In genomic region chr1:93803556-93804507, GRCm38 (mm10) we compare ENCODE assay signal across 8 mouse cellular contexts. TPM values are rescaled to one million over a fixed set of nuclear protein-coding genes. Genes with fewer than 3 reads are reported as not detected.
A peak's percentile ranks its signal among the peaks of the same experiment; 100 is the strongest.
DNase-seq lines count a peak whose midpoint lies in the region; ATAC-seq and TF ChIP-seq lines count a peak whose summit lies in the region.

Gene Ing5 (plus strand): TSS chr1:93803965.

- ATAC-seq in activated CD4-positive, CD25-positive, alpha-beta regulatory T cell, adult 4 months: peak; percentile 67
- peak; percentile 76 for ATAC-seq in inflammation-experienced regulatory T-cells, adult 6 months
- ATAC-seq in megakaryocyte-erythroid progenitor cell, adult 5-6 weeks (replicated peaks; ENCODE audit: low FRiP score, low TSS enrichment, poor library complexity, severe bottlenecking): peak; percentile 62

- H3K4me1 ChIP-seq in cortical plate, adult 2 months (ENCODE audit: control insufficient read depth, insufficient read depth, low read length): no peaks in the 10 kb centered on the region

- TF ChIP-seq POLR2A in cortical plate, adult 2 months (IDR thresholded peaks at IDR 0.05; ENCODE audit: extremely low read depth, insufficient read depth, low read length): peak; percentile 56; the same call in 1 of the 2 replicates

- intact Hi-C loops in left cerebral cortex, postnatal 10 days (cut with DNase I): loop anchor here (10.0 kb wide), 1 partner anchor 169 kb away; no protein-coding TSS in a partner anchor

- DNase-seq in gastrocnemius, postnatal 10 days: peak; percentile 100
- peak; percentile 99 for DNase-seq in left cerebral cortex, postnatal 10 days (ENCODE audit: extremely low spot score in 1 of 2, low spot score in 2 of 2)
- DNase-seq in right cerebral cortex, postnatal 25 days: peak; percentile 99
- DNase-seq in urinary bladder, postnatal 4 days (ENCODE audit: low spot score in 2 of 2): peak; percentile 99 to 100

- H3K27ac ChIP-seq in cortical plate, adult 2 months (ENCODE audit: insufficient read depth, low read length): 0 out of 2 replicates have a peak within 1 kb of the TSS, but pooled peaks have one; percentile 41

- peak; percentile 84 for TF ChIP-seq CTCF in cortical plate, adult 2 months (IDR thresholded peaks at IDR 0.05; ENCODE audit: extremely low read depth, insufficient read depth, low read length)

- peak within 1 kb of the TSS; percentile 50 for H3K4me3 ChIP-seq in cortical plate, adult 2 months (ENCODE audit: insufficient read depth, low read length)

RNA-seq across cellular contexts. Expression of gene Ing5, which starts in this region (rescaled TPM):
- 10 to 100 TPM; 19.8 to 21.8 TPM for polyA plus RNA-seq in activated CD4-positive, CD25-positive, alpha-beta regulatory T cell, adult 4 months (2017; shearing (Covaris generic))
- polyA plus RNA-seq in cortical plate, adult 2 months (2012; rRNA removed): 8.6 and 8.9 TPM in 2 replicates
- total RNA-seq in gastrocnemius, postnatal 10 days (2021): 1 to 10 TPM; 4.8 to 5.7 TPM
- 10 to 100 TPM; 20.3 to 26.9 (median 22.1) TPM for polyA plus RNA-seq in inflammation-experienced regulatory T-cells, adult 6 months (2017; shearing (Covaris generic))
- total RNA-seq in left cerebral cortex, postnatal 10 days (2021): 1 to 10 TPM; 10.0 TPM
- total RNA-seq in megakaryocyte-erythroid progenitor cell, adult 5-6 weeks (2014; fragmentation: Nextera tagmentation): 17.9 and 18.0 TPM in 2 replicates
- total RNA-seq in megakaryocyte-erythroid progenitor cell, adult 5-6 weeks (2017): 44.7 and 53.8 TPM in 2 replicates

Comparison
In these comparisons a context has a peak if more than half of its experiments do, and no peak if none do; other contexts are left out.
1. Peak in every context shown above with its lines: DNase-seq, ATAC-seq, H3K4me3 ChIP-seq and H3K27ac ChIP-seq.